Mouse (Mus musculus): ENCODE measurements around the gene Dcst1.

DNA sequence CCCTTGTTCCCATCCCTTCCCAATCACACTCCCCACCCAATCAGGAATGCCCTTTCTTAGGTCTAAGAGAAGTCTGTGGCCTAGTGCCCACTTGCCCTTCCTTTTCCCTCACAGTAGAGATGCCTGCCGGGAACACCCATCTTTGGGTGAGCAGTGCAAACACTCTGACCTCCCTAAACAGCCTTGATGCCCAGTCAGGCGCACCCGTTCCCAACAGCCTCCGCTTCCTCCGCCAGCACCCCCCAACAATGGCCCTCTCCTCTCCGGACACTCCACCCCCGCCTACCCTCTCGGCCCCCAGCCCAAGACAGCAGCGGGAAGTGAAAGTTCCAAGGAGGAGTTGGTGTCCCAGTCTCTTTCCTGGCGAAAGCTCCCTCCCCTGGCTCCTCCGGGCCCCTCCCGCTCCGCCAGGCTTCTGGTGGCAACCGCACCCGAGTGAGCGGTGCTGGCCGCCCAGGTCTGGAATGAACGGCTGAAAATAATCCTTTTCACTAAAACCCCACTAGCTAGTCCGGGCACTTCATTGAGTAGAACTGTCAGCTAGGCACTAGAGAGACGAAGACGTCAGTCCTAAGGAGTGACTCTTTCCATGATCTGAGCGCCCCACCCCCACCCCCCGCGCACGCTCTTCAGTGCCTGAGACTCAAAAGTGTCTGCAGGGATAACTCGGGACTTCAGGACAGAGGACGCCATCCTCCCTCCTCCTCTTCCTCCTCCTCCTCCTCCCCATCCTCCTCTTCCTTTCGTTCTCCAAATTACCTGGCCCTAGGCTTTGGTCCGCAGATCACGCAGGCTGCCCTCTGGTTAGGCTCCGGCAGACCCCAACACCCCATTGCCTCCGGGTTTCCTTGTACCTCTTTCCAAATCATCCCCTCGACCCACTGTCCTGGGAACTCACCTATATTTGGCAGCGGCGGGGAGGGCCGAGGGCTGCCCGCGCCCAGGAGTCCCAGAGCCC, 15.9 kb downstream of the Dcst1 start:
- TF ChIP-seq CTCF (conservative IDR thresholded peaks at IDR 0.05; ENCODE audit: insufficient read depth, insufficient read length, low read depth, low read length) (no peak), POLR2A (IDR thresholded peaks at IDR 0.05; ENCODE audit: low read depth, low read length) (no peak)

All from kidney, adult 2 months (tissue).